Mouse (Mus musculus): Measurements from ENCODE around the gene Gcnt7. TPM values are rescaled to one million over a fixed set of nuclear protein-coding genes. Genes with fewer than 3 reads are reported as not detected.

The Gcnt7 gene
- polyA plus RNA-seq, 2 experiments: 0.03 to 0.66 TPM

DNA sequence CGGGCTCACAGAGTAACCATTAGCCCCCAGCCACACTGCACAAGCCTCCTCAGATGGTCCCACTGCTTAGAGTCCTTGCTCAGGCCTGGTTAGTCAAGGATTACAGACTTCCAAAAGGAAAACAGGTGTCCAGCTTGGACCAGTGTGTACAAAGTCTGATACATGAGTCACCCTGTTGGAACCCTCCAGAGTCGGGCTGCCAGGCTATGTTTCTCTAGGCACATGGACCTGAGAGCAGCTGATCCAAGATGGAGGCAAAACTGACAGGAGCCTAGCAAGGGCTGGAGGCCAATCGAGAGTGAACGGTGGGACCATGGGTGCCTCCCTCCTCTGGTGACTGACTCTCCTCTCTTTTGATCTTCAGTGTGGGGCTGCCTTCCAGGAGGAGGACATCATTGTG is 4.4 kb upstream of the Gcnt7 start:
- H3K4me1 ChIP-seq (ENCODE audit: control insufficient read depth, insufficient read depth, low read length): no peaks in the 10 kb centered on the region
- TF ChIP-seq POLR2A (IDR thresholded peaks at IDR 0.05; ENCODE audit: borderline replicate concordance, extremely low read depth, insufficient read depth, insufficient read length): no peak
- H3K4me2 ChIP-seq (replicated peaks; ENCODE audit: low read depth, low read length, severe bottlenecking): no peak overlapping the region
- no peak overlapping the region for H3K4me3 ChIP-seq (replicated peaks; ENCODE audit: low read length)
- ATAC-seq (ENCODE audit: low FRiP score, low read depth) (no peak), DNase-seq (ENCODE audit: low spot score) (no peak)
- H3K27ac ChIP-seq (replicated peaks; ENCODE audit: low read depth, low read length): no peak overlapping the region
- H3K36me3 ChIP-seq (ENCODE audit: control insufficient read depth, insufficient read depth, low read length): peaks cover 64% of the 10 kb centered on the region
- WGBS: 81% methylated on average over 4 of the region's 4 CpGs
- H3K9me3 ChIP-seq (ENCODE audit: control insufficient read depth, low read length): no peaks in the 10 kb centered on the region
- H3K27me3 ChIP-seq (ENCODE audit: control insufficient read depth, insufficient read depth, low read length): no peaks in the 10 kb centered on the region
- no peak overlapping the region for H3K9ac ChIP-seq (ENCODE audit: low read depth, low read length, severe bottlenecking)

DNA sequence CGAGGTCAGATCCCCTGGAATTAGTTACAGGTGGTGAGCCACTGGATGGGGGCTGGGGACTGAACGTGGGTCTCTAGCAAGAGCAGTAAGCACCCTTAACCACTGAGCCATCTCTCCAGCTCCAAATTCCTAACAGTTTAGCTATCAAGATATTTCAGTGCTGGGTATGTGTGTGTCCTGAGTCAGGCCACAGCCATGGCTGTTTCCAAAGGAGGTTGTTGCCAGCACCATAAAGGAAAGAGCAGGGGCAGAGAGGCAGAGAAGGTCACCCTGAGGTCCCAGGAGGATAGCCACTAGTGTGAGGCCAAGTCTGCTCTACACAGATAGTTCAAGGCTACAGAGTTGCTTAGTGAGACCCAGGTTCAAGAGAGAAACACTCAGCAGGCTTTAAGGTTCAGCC is 2.3 kb upstream of the Gcnt7 start:
- no peak overlapping the region for H3K9ac ChIP-seq (ENCODE audit: low read depth, low read length, severe bottlenecking)
- TF ChIP-seq POLR2A (IDR thresholded peaks at IDR 0.05; ENCODE audit: borderline replicate concordance, extremely low read depth, insufficient read depth, insufficient read length): no peak
- peaks cover 53% of the 10 kb centered on the region for H3K36me3 ChIP-seq (ENCODE audit: control insufficient read depth, insufficient read depth, low read length)
- ATAC-seq (ENCODE audit: low FRiP score, low read depth) (no peak), DNase-seq (ENCODE audit: low spot score) (no peak)
- H3K27me3 ChIP-seq (ENCODE audit: control insufficient read depth, insufficient read depth, low read length): no peaks in the 10 kb centered on the region
- H3K27ac ChIP-seq (replicated peaks; ENCODE audit: low read depth, low read length): no peak overlapping the region
- H3K4me2 ChIP-seq (replicated peaks; ENCODE audit: low read depth, low read length, severe bottlenecking): no peak overlapping the region
- no peaks in the 10 kb centered on the region for H3K9me3 ChIP-seq (ENCODE audit: control insufficient read depth, low read length)
- no peak overlapping the region for H3K4me3 ChIP-seq (replicated peaks; ENCODE audit: low read length)
- no peaks in the 10 kb centered on the region for H3K4me1 ChIP-seq (ENCODE audit: control insufficient read depth, insufficient read depth, low read length)
- WGBS: 41% methylated on average over 2 of the region's 2 CpGs

DNA sequence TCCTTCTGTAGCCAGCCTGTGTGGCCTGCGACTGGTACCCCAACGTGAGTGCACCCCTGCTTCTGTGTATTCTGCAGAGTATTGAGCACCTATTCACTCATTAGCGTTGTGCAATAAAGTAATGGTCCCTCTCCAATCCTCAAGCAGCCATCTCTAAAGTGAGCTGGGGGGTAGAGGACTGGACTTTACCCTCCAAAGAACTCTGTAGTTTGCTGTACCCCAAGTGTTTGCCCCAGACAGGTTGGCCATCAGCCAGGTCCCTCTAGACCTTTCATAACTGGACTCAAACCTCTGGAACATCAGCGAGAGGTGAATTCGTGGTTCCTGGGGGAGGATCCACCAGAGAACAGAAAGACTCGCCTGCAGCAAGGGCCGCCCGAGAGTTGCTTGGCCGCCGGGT is 5.9 kb downstream of the Gcnt7 start:
- Histone ChIP-seq H3K4me3 (replicated peaks; ENCODE audit: low read length) (no peak overlapping the region), H3K9ac (ENCODE audit: low read depth, low read length, severe bottlenecking) (no peak overlapping the region), H3K4me2 (replicated peaks; ENCODE audit: low read depth, low read length, severe bottlenecking) (no peak overlapping the region), H3K4me1 (ENCODE audit: control insufficient read depth, insufficient read depth, low read length) (no peaks in the 10 kb centered on the region), H3K27ac (replicated peaks; ENCODE audit: low read depth, low read length) (no peak overlapping the region), H3K9me3 (ENCODE audit: control insufficient read depth, low read length) (no peaks in the 10 kb centered on the region), H3K36me3 (ENCODE audit: control insufficient read depth, insufficient read depth, low read length) (peaks cover 72% of the 10 kb centered on the region), H3K27me3 (ENCODE audit: control insufficient read depth, insufficient read depth, low read length) (no peaks in the 10 kb centered on the region)
- ATAC-seq (ENCODE audit: low FRiP score, low read depth) (no peak), DNase-seq (ENCODE audit: low spot score) (no peak)
- no peak for TF ChIP-seq POLR2A (IDR thresholded peaks at IDR 0.05; ENCODE audit: borderline replicate concordance, extremely low read depth, insufficient read depth, insufficient read length)
- 95% methylated on average over 10 of the region's 10 CpGs for WGBS

DNA sequence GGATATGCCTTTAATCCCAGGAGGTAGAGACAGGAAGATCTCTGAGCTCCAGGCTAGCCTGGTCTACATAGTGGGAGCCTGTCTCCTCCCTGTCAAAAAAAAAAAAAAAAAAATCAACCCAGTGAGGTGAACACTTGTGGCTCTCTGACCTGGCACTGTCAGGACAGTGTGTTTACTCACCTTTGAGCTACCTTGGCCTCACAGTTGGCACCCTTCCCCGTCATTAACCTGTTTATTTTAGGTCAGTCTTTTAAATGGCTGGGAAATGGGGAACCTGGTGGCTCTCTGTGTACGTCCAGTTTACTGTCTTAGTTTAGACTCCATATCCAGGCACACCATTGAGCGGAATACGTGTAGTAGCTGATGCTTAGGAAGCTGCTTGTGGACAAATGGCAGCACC is 6.4 kb downstream of the Gcnt7 start:
- H3K9ac ChIP-seq (ENCODE audit: low read depth, low read length, severe bottlenecking): no peak overlapping the region
- H3K4me3 ChIP-seq (replicated peaks; ENCODE audit: low read length): no peak overlapping the region
- H3K9me3 ChIP-seq (ENCODE audit: control insufficient read depth, low read length): no peaks in the 10 kb centered on the region
- H3K27ac ChIP-seq (replicated peaks; ENCODE audit: low read depth, low read length): no peak overlapping the region
- TF ChIP-seq POLR2A (IDR thresholded peaks at IDR 0.05; ENCODE audit: borderline replicate concordance, extremely low read depth, insufficient read depth, insufficient read length): no peak
- ATAC-seq (ENCODE audit: low FRiP score, low read depth) (no peak), DNase-seq (ENCODE audit: low spot score) (no peak)
- H3K4me2 ChIP-seq (replicated peaks; ENCODE audit: low read depth, low read length, severe bottlenecking): no peak overlapping the region
- H3K27me3 ChIP-seq (ENCODE audit: control insufficient read depth, insufficient read depth, low read length): no peaks in the 10 kb centered on the region
- WGBS: 97% methylated on average over 4 of the region's 4 CpGs
- peaks cover 73% of the 10 kb centered on the region for H3K36me3 ChIP-seq (ENCODE audit: control insufficient read depth, insufficient read depth, low read length)
- H3K4me1 ChIP-seq (ENCODE audit: control insufficient read depth, insufficient read depth, low read length): no peaks in the 10 kb centered on the region

DNA sequence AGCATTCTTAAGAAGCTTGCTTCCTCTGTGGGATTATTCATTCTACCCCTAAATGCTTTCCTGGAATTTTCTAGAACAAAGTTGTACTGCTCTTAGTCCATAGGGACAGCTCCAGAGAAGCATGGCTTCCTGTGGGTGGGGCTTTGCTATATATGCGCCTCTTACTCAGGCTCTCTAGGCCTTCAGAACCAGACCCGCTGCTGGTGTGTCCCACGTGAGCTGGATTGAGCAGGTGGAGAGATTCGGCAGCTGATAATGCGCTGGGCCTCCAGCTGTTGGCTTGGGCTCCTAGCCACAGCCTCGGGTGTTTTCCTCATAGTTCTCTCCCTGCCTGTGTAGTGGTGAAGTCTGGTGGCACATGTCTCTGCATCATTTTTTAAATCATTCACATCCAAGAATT is 7.8 kb downstream of the Gcnt7 start:
- Histone ChIP-seq H3K9me3 (ENCODE audit: control insufficient read depth, low read length) (no peaks in the 10 kb centered on the region), H3K36me3 (ENCODE audit: control insufficient read depth, insufficient read depth, low read length) (peaks cover 82% of the 10 kb centered on the region), H3K9ac (ENCODE audit: low read depth, low read length, severe bottlenecking) (no peak overlapping the region), H3K4me1 (ENCODE audit: control insufficient read depth, insufficient read depth, low read length) (no peaks in the 10 kb centered on the region), H3K27ac (replicated peaks; ENCODE audit: low read depth, low read length) (no peak overlapping the region), H3K4me2 (replicated peaks; ENCODE audit: low read depth, low read length, severe bottlenecking) (no peak overlapping the region), H3K27me3 (ENCODE audit: control insufficient read depth, insufficient read depth, low read length) (no peaks in the 10 kb centered on the region), H3K4me3 (replicated peaks; ENCODE audit: low read length) (no peak overlapping the region)
- 84% methylated on average over 6 of the region's 6 CpGs for WGBS
- ATAC-seq (ENCODE audit: low FRiP score, low read depth) (no peak), DNase-seq (ENCODE audit: low spot score) (no peak)
- no peak for TF ChIP-seq POLR2A (IDR thresholded peaks at IDR 0.05; ENCODE audit: borderline replicate concordance, extremely low read depth, insufficient read depth, insufficient read length)

DNA sequence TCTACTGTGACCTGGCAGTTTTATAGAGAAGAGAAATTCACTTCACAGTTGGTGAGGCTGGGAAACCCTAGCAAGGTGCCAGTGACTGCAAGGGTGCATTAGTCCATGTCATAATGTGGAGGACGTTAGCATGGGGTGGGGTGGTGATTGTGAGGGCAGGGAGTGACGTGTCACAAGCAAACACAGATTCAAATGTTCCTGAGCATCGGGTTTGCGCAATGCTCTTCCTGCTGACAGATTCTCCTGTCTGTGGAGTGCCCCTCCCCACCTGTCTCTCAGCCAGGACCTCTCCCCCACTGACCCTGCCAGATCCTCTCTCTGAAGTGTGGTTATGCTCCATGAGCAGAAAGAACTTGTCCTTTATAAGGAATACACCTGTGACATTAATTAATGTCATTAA is 10.1 kb downstream of the Gcnt7 start:
- H3K36me3 ChIP-seq (ENCODE audit: control insufficient read depth, insufficient read depth, low read length): peaks cover 77% of the 10 kb centered on the region
- H3K4me3 ChIP-seq (replicated peaks; ENCODE audit: low read length): no peak overlapping the region
- H3K9me3 ChIP-seq (ENCODE audit: control insufficient read depth, low read length): no peaks in the 10 kb centered on the region
- no peak for TF ChIP-seq POLR2A (IDR thresholded peaks at IDR 0.05; ENCODE audit: borderline replicate concordance, extremely low read depth, insufficient read depth, insufficient read length)
- no peak overlapping the region for H3K27ac ChIP-seq (replicated peaks; ENCODE audit: low read depth, low read length)
- WGBS: 90% methylated on average over 4 of the region's 4 CpGs
- no peaks in the 10 kb centered on the region for H3K27me3 ChIP-seq (ENCODE audit: control insufficient read depth, insufficient read depth, low read length)
- H3K9ac ChIP-seq (ENCODE audit: low read depth, low read length, severe bottlenecking): no peak overlapping the region
- no peak for DNase-seq (ENCODE audit: low spot score)
- H3K4me2 ChIP-seq (replicated peaks; ENCODE audit: low read depth, low read length, severe bottlenecking): no peak overlapping the region
- no peak for ATAC-seq (ENCODE audit: low FRiP score, low read depth)
- H3K4me1 ChIP-seq (ENCODE audit: control insufficient read depth, insufficient read depth, low read length): no peaks in the 10 kb centered on the region

Measured in limb, embryonic 14.5 days (tissue).